Mouse (Mus musculus) liver, embryonic 13.5 days (tissue): ENCODE data around the gene Prpf8. TPM values are rescaled to one million over a fixed set of nuclear protein-coding genes. Genes with fewer than 3 reads are reported as not detected.
"Not testable (repeated sequence)": the region's sequence is repeated elsewhere in the genome, so short reads cannot be mapped to it uniquely, and the experiment has no call there.

Experiments used
- ATAC-seq: fragments of 200-750 bp; cut with Nextera tagmentation; 2 replicates; pipeline ENCODE4 v1.8.0; 2017; ENCODE audit warnings: low read depth, mild to moderate bottlenecking, moderate number of reproducible peaks, moderate library complexity
- DNase-seq: peaks from one replicate; pipeline ENCODE4 v3.0.0; 2022
- H3K27ac ChIP-seq: fragments of 300-500 bp; sonication (generic); 2 replicates; pipeline ENCODE4 v1.5.1; 2015; ENCODE audit warnings: moderate library complexity, mild to moderate bottlenecking, inconsistent platforms
- H3K27me3 ChIP-seq: fragments of 300-500 bp; sonication (generic); 2 replicates; pipeline ENCODE4 v1.6.1; 2015; ENCODE audit warnings: mild to moderate bottlenecking, inconsistent platforms
- H3K36me3 ChIP-seq: fragments of 300-500 bp; sonication (generic); 2 replicates; pipeline ENCODE4 v1.6.1; 2015; ENCODE audit warnings: mild to moderate bottlenecking, inconsistent platforms
- H3K4me1 ChIP-seq: fragments of 300-500 bp; sonication (generic); replicated peaks from 2 replicates; pipeline ENCODE4 v1.6.1; 2015; ENCODE audit warnings: inconsistent platforms
- H3K4me2 ChIP-seq: fragments of 300-500 bp; sonication (generic); 2 replicates; pipeline ENCODE4 v1.6.1; 2015; ENCODE audit warnings: inconsistent platforms, mild to moderate bottlenecking, moderate library complexity
- H3K4me3 ChIP-seq: fragments of 300-500 bp; sonication (generic); replicated peaks from 2 replicates; pipeline ENCODE4 v1.5.1; 2015; ENCODE audit warnings: mild to moderate bottlenecking, inconsistent platforms
- H3K9ac ChIP-seq: fragments of 300-500 bp; sonication (generic); 2 replicates; pipeline ENCODE4 v1.6.1; 2015; ENCODE audit warnings: mild to moderate bottlenecking, inconsistent platforms
- H3K9me3 ChIP-seq: fragments of 300-500 bp; sonication (generic); replicated peaks from 2 replicates; pipeline ENCODE4 v1.6.1; 2016; ENCODE audit warnings: inconsistent platforms
- WGBS: fragments of 180-500 bp; shearing (Covaris S2); methylation state at CpG from one replicate; pipeline ENCODE4 v1.1.7; 2015; ENCODE audit not compliant: insufficient replicate concordance; 5-methylcytosine and 5-hydroxymethylcytosine counted together
- microRNA counts: library from miRNA; unstranded; fragments of <30 nt; microRNA quantifications from one replicate; lab custom pipeline; 2016
- microRNA-seq: library from miRNA; unstranded; fragments of <30 nt; microRNA quantifications from one replicate; pipeline ENCODE4, GENCODE M21; 2016
- polyA plus RNA-seq: library from polyadenylated mRNA; unstranded; fragments of >200 nt; fragmentation: Nextera tagmentation; extraction: Ambion mirVana; gene quantifications from 2 replicates; pipeline ENCODE4 v1.2.1, GENCODE M21; 2015

Gene Prpf8
- polyA plus RNA-seq, 1 experiment from 2014 or later = 28.2 TPM

GRCm38 (mm10) chr11:75549658-75550111 lies 63.1 kb downstream of the Prpf8 start:
- Histone ChIP-seq H3K27ac (no peak overlapping the region), H3K9me3 (no peaks in the 10 kb centered on the region), H3K4me1 (peaks cover 49% of the 10 kb centered on the region), H3K36me3 (no peaks in the 10 kb centered on the region), H3K4me2 (no peak overlapping the region), H3K27me3 (no peaks in the 10 kb centered on the region), H3K4me3 (no peak overlapping the region), H3K9ac (no peak overlapping the region)
- DNase-seq = no peak
- WGBS = 63% methylated on average over 5 of the region's 5 CpGs
- ATAC-seq = 0 out of 2 replicates have a peak, but pooled peaks have one; percentile 11

DNA sequence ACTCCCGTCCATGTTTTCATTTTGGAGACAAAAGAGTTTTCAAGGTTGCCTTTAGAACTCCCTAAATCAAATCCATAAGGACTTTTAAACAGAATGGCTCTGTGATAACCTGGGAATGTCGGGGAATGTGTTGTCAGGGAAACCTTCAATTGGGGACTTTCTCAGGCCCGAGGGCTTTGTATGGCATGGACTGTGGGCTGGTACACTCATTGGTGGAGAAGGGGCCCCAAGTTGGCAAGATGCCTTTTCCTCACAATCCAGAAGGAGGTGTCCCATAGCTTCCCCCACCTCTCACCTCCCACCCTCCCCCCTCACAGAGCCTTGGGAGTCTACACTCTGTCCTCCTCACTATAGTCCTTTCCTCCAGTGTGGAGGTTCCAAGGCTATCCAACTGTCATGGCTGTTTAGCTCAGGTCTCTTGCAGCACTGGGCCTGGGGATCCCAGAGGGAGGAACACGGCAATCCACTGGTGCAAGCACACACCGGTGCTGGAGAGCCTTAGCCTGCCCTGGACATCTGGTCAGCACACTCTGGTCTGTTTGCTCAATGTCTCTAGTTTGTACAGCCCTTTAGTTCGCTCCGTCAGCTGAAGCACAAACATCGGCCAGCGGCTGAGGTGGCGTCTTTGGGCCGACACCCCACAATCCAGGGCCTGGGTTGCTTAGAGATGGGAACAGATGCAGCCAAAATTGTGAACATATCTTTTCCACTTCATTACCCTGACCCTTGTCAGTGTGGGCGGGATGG lies 63.8 kb downstream of the Prpf8 start:
- H3K27ac ChIP-seq = no peak overlapping the region
- H3K4me2 ChIP-seq = no peak overlapping the region
- ATAC-seq (0 out of 2 replicates have a peak, but pooled peaks have one; percentile 30), DNase-seq (no peak)
- H3K9me3 ChIP-seq = no peaks in the 10 kb centered on the region
- WGBS = 75% methylated on average over 12 of the region's 12 CpGs
- no peak overlapping the region for H3K9ac ChIP-seq
- peaks cover 42% of the 10 kb centered on the region for H3K4me1 ChIP-seq
- H3K36me3 ChIP-seq = no peaks in the 10 kb centered on the region
- no peak overlapping the region for H3K4me3 ChIP-seq
- no peaks in the 10 kb centered on the region for H3K27me3 ChIP-seq

- 78% methylated on average over 5 of the region's 5 CpGs for WGBS
- H3K27ac ChIP-seq = no peak overlapping the region
- no peaks in the 10 kb centered on the region for H3K36me3 ChIP-seq
- no peak overlapping the region for H3K4me3 ChIP-seq
- DNase-seq (no peak), ATAC-seq (no peak)
- no peak overlapping the region for H3K4me2 ChIP-seq
- peaks cover 32% of the 10 kb centered on the region for H3K4me1 ChIP-seq
- no peaks in the 10 kb centered on the region for H3K9me3 ChIP-seq
- no peak overlapping the region for H3K9ac ChIP-seq
- H3K27me3 ChIP-seq = no peaks in the 10 kb centered on the region
Measured at GRCm38 (mm10) chr11:75551321-75551720, 64.7 kb downstream of the Prpf8 start.

GRCm38 (mm10) chr11:75551961-75552441 lies 65.4 kb downstream of the Prpf8 start:
- ATAC-seq = no peak
- no peak overlapping the region for H3K27ac ChIP-seq

GRCm38 (mm10) chr11:75552906-75553482 lies 66.4 kb downstream of the Prpf8 start:
- H3K4me1 ChIP-seq = peaks cover 20% of the 10 kb centered on the region
- H3K27ac ChIP-seq = no peak overlapping the region
- no peaks in the 10 kb centered on the region for H3K36me3 ChIP-seq
- ATAC-seq = no peak
- peaks cover under 1% of the 10 kb centered on the region; the same call in 1 of the 2 replicates for H3K9me3 ChIP-seq
- H3K27me3 ChIP-seq = no peaks in the 10 kb centered on the region
- no peak overlapping the region for H3K4me2 ChIP-seq
- H3K9ac ChIP-seq = no peak overlapping the region
- no peak for DNase-seq
- H3K4me3 ChIP-seq = no peak overlapping the region
- WGBS = 69% methylated on average over 7 of the region's 7 CpGs

More at GRCm38 (mm10) chr11:75551961-75552441, 65.4 kb downstream of the Prpf8 start:
- H3K27me3 ChIP-seq = no peaks in the 10 kb centered on the region
- DNase-seq = no peak
- H3K4me1 ChIP-seq = peaks cover 25% of the 10 kb centered on the region
- H3K36me3 ChIP-seq = no peaks in the 10 kb centered on the region
- no peaks in the 10 kb centered on the region for H3K9me3 ChIP-seq
- 82% methylated on average over 9 of the region's 9 CpGs for WGBS
- no peak overlapping the region for H3K4me2 ChIP-seq
- no peak overlapping the region for H3K4me3 ChIP-seq
- H3K9ac ChIP-seq = no peak overlapping the region

- not testable (repeated sequence) for H3K27me3 ChIP-seq, H3K9me3 ChIP-seq, H3K4me1 ChIP-seq, H3K36me3 ChIP-seq, H3K27ac ChIP-seq, H3K4me3 ChIP-seq, ATAC-seq, H3K9ac ChIP-seq, H3K4me2 ChIP-seq, DNase-seq
- WGBS = 84% methylated on average over 6 of the region's 6 CpGs
Measured at GRCm38 (mm10) chr11:75556006-75556405, 69.4 kb downstream of the Prpf8 start.

DNA sequence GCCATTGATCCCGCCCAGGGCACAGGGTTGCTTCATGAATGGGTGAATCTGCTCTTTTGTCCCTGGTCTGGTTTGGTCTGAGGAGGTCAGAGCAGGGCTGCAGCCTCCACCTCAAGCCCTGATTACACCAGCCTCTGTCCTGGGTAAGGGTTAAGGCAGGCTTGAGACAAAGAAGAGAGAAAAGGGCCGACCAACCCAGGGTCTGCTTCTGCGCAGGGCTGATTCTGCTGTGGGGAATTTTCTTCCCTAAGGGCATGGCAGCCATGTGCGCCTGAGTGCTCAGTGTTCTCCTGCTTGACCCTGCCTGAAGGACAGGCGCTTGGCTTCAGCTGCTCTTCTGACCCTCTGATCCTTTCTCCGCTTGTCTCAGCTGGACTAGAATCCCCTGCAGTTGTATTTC lies 70.5 kb downstream of the Prpf8 start:
- Histone ChIP-seq H3K4me2 (no peak overlapping the region), H3K9ac (no peak overlapping the region), H3K9me3 (peaks cover 3% of the 10 kb centered on the region; the same call in 1 of the 2 replicates), H3K4me3 (no peak overlapping the region), H3K4me1 (0 out of 2 replicates have a peak, but pooled peaks cover 7% of the 10 kb centered on the region), H3K27me3 (no peaks in the 10 kb centered on the region), H3K36me3 (peaks cover 3% of the 10 kb centered on the region; the same call in 1 of the 2 replicates), H3K27ac (no peak overlapping the region)
- 87% methylated on average over 6 of the region's 6 CpGs for WGBS
- no peak for ATAC-seq
- DNase-seq = no peak

GRCm38 (mm10) chr11:75558101-75558500 lies 71.5 kb downstream of the Prpf8 start:
- 75% methylated on average over 1 of the region's 1 CpGs for WGBS
- no peak overlapping the region for H3K4me3 ChIP-seq
- H3K9ac ChIP-seq = no peak overlapping the region
- peaks cover 3% of the 10 kb centered on the region; the same call in 1 of the 2 replicates for H3K9me3 ChIP-seq
- DNase-seq (no peak), ATAC-seq (no peak)
- H3K27me3 ChIP-seq = no peaks in the 10 kb centered on the region
- H3K4me2 ChIP-seq = no peak overlapping the region
- H3K4me1 ChIP-seq = 0 out of 2 replicates have a peak, but pooled peaks cover 10% of the 10 kb centered on the region
- H3K27ac ChIP-seq = no peak overlapping the region
- H3K36me3 ChIP-seq = peaks cover 3% of the 10 kb centered on the region; the same call in 1 of the 2 replicates

MicroRNAs encoded within 50 kb of the gene (microRNA counts, 519-probe panel; counts per million panel counts)
- microRNA mmu-miR-22 (lab: Ali Mortazavi, UCI) = 7,061 counts per million, percentile 90 among the panel's probes with 10 or more counts

Small RNAs within 50 kb of the gene (microRNA-seq; reads per million reads assigned to microRNA genes)
- gene Mir22 (13,202 reads per million, percentile 96 among the genes with 10 or more reads in this experiment), gene Mir3971 (not detected)

Other genes with a start within 250 kb of the Prpf8 start
- 113 and 137 TPM in 2 replicates for gene Rpa1, start 138.5 kb upstream of the Prpf8 start, polyA plus RNA-seq
- 5.1 and 6.6 TPM in 2 replicates for gene Smyd4, start 138.4 kb upstream of the Prpf8 start, polyA plus RNA-seq
- 179 and 181 TPM in 2 replicates for gene Serpinf1, start 64.1 kb upstream of the Prpf8 start, polyA plus RNA-seq
- gene Serpinf2, start 47.2 kb upstream of the Prpf8 start, polyA plus RNA-seq = 372 and 430 TPM in 2 replicates
- gene Wdr81, start 32.1 kb upstream of the Prpf8 start, polyA plus RNA-seq = 18.5 and 21.3 TPM in 2 replicates
- gene Tlcd2, start 25.1 kb upstream of the Prpf8 start, polyA plus RNA-seq = 18.7 and 18.8 TPM in 2 replicates
- 1.4 and 1.6 TPM in 2 replicates for gene Rilp, start 23.3 kb downstream of the Prpf8 start, polyA plus RNA-seq
- 2.6 and 3.0 TPM in 2 replicates for gene Scarf1, start 26.7 kb downstream of the Prpf8 start, polyA plus RNA-seq
- 3.7 and 5.9 TPM in 2 replicates for gene Slc43a2, start 44.9 kb downstream of the Prpf8 start, polyA plus RNA-seq
- gene Pitpna, start 101.3 kb downstream of the Prpf8 start, polyA plus RNA-seq = 33.2 and 38.3 TPM in 2 replicates
- 12.9 and 13.9 TPM in 2 replicates for gene Inpp5k, start 144.2 kb downstream of the Prpf8 start, polyA plus RNA-seq
- gene Myo1c, start 163.7 kb downstream of the Prpf8 start, polyA plus RNA-seq = 18.3 and 23.0 TPM in 2 replicates
- gene Crk, start 192.4 kb downstream of the Prpf8 start, polyA plus RNA-seq = 37.1 and 41.6 TPM in 2 replicates
- gene Ywhae, start 246.1 kb downstream of the Prpf8 start, polyA plus RNA-seq = 325 and 423 TPM in 2 replicates